Mouse (Mus musculus) ovary, postnatal 36 days (tissue): ENCODE measurements at regions not wholly inside any gene's neighbourhood (a gene's known extent, or its start where the extent isn't known, plus 50 kb on each side); places are given as distances from the start of the nearest gene placed in this dataset.

Experiments
- DNase-seq: peaks from one replicate; pipeline ENCODE4 v3.0.0; 2022; ENCODE audit warnings: low spot score, mixed read lengths

- no peak for DNase-seq
Measured at GRCm38 (mm10) chr4:142775023-142775422, 437.8 kb downstream of the Prdm2 start.

GRCm38 (mm10) chr4:142773651-142774151 lies 439.1 kb downstream of the Prdm2 start:
- no peak for DNase-seq

GRCm38 (mm10) chr4:142772751-142773455 lies 439.9 kb downstream of the Prdm2 start:
- DNase-seq: peak; percentile 27

DNA sequence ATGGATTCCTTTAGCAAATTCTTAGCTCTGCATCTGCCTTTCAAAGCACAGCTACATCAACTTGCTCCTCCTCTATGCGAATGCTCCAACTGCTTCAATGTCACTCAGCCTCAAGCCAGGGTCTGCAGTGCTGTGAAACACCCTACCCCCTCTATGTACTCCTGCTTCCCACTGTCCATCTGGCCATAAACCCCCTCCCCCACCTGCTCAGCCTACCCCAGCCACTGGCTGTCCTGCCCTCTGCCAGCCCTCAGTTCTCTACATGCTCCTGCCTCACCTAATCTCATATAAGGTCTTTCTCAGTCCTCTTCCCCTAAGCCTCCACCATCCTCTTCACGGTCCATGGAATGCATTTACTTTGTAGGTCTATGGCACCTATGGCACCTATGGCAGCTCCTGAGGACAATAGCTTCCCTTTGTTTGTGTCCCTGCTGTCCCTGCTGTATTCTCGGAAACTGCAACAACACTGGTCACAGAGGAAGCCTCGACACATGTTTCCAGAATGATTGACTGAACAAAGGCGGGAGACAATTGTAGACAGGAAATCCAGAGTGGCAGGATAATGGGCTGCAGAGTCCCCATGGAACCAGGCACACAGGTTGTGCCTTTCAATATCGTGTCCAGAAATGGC lies 441.2 kb downstream of the Prdm2 start:
- no peak for DNase-seq

DNA sequence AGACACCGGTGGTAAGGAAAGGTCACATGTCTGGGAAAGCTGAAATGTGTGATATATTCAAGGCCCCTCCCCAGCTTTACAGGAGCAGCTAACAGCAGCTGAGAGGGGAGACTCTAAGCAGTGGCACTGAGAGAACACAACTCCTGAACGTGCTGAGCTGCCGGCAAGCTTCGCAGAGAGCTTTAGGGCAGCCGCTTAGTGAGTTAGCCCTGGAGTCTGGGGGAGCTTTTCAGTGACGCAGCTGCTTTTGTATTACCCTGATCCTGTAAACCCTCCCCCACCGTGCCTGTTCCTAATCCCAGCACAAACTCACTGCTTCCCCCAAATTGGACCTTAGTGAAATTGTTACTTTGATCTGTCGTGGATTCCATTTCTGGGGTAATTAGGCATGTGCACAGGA lies 442.6 kb downstream of the Prdm2 start:
- DNase-seq: no peak

- no peak for DNase-seq
Measured at GRCm38 (mm10) chr4:142767665-142768064, 445.1 kb downstream of the Prdm2 start.

GRCm38 (mm10) chr4:142761577-142761976 lies 451.2 kb downstream of the Prdm2 start:
- DNase-seq: no peak

DNA sequence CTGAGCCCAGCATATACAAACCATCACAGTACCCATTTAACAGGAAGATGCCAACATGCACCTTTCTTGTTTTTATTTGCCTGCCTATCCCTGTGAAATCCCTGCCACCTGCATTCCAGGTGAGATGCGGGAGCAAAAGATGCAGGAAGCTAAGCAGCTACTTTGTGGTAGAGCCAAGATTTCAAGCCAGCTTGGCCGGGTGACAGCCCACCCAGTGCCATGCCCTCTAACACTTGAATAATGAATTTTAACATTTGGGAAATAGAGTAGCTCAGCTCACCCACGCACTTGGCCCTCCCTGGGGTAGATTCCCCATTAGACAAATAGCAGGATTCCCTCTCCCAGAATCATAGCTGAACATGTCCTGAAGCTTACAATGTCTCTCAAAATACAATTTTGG lies 454.7 kb downstream of the Prdm2 start:
- DNase-seq: no peak

DNA sequence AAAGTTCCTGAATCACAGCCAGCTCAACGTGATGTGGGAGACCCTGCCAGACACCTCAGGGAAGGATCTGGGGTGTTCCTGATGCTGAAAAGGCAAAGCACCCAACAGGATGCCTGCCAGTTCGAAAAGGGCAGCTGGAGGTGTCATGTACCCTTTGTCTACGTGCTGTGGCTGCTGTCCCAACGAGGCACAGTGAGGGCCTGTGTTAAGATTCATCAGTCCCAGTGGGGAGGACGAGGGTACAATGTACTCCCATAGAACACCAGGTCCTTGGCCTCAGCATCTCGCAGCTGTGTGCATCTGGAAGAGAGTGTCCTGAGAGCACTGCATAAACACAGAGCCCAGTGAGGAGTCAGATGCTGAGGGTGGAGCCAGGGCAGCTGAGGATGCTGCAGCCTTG lies 456.5 kb downstream of the Prdm2 start:
- DNase-seq: no peak

DNA sequence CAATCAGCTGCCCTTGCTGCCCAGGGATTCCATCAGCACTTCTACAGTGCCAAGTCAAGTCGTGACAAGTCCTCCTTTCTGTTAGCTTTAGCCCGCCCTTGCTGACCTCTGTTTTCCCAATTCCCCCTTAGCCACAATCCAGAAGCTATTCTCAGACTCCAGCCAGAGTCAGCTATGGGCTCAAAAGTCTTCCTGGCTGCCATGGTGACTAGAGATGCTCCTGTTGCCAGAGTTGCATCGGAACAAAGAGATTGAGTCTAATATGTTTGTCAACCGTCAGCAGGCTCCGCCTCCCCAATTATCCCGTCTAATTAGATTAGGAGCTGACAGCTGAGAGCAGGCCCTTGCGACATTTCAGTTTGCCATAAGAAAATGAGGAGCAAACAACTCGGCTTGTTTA lies 462.9 kb downstream of the Prdm2 start:
- no peak for DNase-seq

GRCm38 (mm10) chr4:142723554-142723907 lies 484.3 kb upstream of the Kazn start:
- no peak for DNase-seq

GRCm38 (mm10) chr4:142722845-142723553 lies 483.8 kb upstream of the Kazn start:
- DNase-seq: no peak

DNA sequence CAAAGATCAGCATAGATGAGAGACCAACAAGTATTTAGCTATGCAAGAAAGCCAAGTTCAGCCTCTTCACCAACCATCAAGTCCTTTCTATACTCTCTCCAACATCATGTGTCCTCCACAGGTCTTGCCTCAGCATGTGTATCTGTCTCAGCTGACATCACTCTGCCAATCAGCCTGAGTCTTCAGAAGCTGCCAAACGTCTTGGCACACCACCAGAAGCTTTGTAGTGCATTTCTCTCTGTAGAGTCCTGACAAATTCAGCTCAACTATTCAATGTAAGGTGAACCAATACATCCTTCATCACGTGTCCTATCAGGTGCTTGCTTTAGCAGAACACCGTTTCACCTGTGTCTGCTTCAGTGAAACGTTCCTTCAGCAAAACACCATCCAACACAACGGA lies 462.4 kb upstream of the Kazn start:
- no peak for DNase-seq

DNA sequence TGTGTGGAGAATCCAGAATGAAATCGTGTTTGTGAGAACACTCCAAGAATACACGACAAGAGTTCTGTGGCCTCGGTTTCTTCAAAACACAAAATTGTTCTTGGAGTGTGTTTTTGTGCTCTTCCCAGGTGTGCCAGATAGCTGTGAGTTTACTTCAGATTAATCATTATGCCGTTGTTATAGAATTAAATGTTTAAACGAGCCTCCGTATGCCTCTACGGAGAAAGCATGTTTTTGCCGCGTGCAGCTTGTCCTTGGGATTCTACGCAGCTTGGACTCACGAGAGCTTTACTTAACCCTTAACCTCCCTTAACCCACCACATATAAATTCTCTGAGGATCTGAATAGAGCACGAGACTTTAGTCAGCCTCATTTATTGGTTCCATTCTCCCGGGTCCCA lies 455.7 kb upstream of the Kazn start:
- no peak for DNase-seq

DNA sequence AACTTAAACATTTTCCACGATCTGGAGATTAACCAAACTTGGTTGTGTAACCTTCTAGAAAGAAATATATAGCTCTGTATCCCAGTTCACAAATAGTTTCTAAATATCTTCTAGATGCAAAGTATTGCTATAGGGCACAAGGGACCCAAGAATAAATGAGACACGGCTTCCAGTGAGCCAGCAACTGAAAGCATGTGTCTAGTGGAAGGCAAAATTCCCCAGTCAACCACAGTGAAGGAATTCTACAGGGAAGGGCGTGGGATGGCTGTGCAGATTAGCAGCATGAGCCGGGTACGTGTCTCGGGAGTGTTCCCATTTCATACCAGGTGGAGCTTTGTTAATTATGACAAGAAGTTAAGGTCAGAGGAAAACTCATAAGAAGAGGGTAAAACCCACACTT lies 449.0 kb upstream of the Kazn start:
- no peak for DNase-seq

GRCm38 (mm10) chr4:142677426-142677825 lies 438.2 kb upstream of the Kazn start:
- DNase-seq: no peak

- no peak for DNase-seq
Measured at GRCm38 (mm10) chr4:142674641-142675465, 435.7 kb upstream of the Kazn start.

- no peak for DNase-seq
Measured at GRCm38 (mm10) chr4:142671872-142672458, 432.8 kb upstream of the Kazn start.

DNA sequence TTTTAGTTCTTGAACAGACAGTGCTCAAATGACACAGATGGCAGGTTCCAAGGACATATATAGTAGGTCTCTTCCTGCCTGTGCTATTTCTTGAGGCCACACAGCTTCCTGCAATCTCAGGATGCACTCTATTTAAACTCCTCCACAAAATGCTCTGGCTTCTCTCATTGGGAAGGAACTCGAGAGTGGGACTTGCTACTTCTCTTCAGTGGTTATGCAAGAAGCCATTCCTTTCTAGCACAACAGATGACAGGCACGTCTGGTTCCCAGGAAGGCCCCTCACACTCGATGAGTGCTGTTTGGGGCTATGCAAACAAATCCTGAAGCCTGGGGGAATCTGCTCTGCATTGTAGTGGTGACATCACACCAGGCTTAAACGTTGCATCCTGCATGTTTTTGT lies 425.6 kb upstream of the Kazn start:
- DNase-seq: no peak

DNA sequence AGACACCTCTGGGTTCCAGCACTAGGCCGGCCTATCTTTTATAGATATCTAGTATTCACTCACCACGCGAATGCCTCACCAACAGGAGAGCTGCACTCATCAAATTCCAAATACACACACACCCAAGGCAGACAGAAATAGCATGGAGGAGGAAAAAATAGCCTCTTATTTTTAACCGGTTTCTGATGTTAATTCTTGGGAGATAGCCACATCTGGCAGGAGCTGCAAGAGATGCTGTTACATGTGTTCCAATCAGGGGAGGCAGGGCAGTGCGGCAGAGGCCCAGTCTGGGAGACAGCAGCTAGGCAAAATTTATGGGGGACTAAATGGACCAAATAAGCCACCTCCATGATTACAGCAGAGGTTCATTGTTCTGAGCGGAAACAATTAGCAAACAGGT lies 419.0 kb upstream of the Kazn start:
- DNase-seq: no peak

- no peak for DNase-seq
Measured at GRCm38 (mm10) chr4:142641069-142641468, 401.9 kb upstream of the Kazn start.

- DNase-seq: no peak
Measured at GRCm38 (mm10) chr4:142639340-142639733, 400.1 kb upstream of the Kazn start.
